Mouse (Mus musculus): Measurements from ENCODE around the gene Pmpca. TPM values are rescaled to one million over a fixed set of nuclear protein-coding genes. Genes with fewer than 3 reads are reported as not detected.
A peak's percentile ranks its signal among the peaks of the same experiment; 100 is the strongest.

Gene Pmpca
- polyA plus RNA-seq, 1 experiment from 2014 or later = 108 TPM

- Histone ChIP-seq H3K27ac (no peak overlapping the region), H3K27me3 (no peaks in the 10 kb centered on the region), H3K36me3 (no peaks in the 10 kb centered on the region), H3K9ac (no peak overlapping the region), H3K4me2 (replicated peaks) (no peak overlapping the region), H3K9me3 (no peaks in the 10 kb centered on the region), H3K4me1 (peaks cover 7% of the 10 kb centered on the region; the same call in 1 of the 2 replicates), H3K4me3 (no peak overlapping the region)
- ATAC-seq (ENCODE audit: insufficient number of reproducible peaks, insufficient read depth, low FRiP score, low TSS enrichment) = no peak
- 73% methylated on average over 7 of the region's 7 CpGs for WGBS
Observed at GRCm38 (mm10) chr2:26356678-26357077, 32.5 kb upstream of the Pmpca start.

GRCm38 (mm10) chr2:26357484-26357883, 31.7 kb upstream of the Pmpca start:
- no peaks in the 10 kb centered on the region for H3K9me3 ChIP-seq
- ATAC-seq (ENCODE audit: insufficient number of reproducible peaks, insufficient read depth, low FRiP score, low TSS enrichment) = no peak
- 48% methylated on average over 15 of the region's 15 CpGs for WGBS
- no peak overlapping the region for H3K9ac ChIP-seq
- no peaks in the 10 kb centered on the region for H3K27me3 ChIP-seq
- H3K4me3 ChIP-seq = no peak overlapping the region
- H3K36me3 ChIP-seq = peaks cover 2% of the 10 kb centered on the region; the same call in 1 of the 2 replicates
- no peak overlapping the region for H3K4me2 ChIP-seq (replicated peaks)
- H3K4me1 ChIP-seq = peaks cover 5% of the 10 kb centered on the region; the same call in 1 of the 2 replicates
- no peak overlapping the region for H3K27ac ChIP-seq

- no peak for ATAC-seq (ENCODE audit: insufficient number of reproducible peaks, insufficient read depth, low FRiP score, low TSS enrichment)
- Histone ChIP-seq H3K4me3 (no peak overlapping the region), H3K4me1 (no peaks in the 10 kb centered on the region), H3K4me2 (replicated peaks) (no peak overlapping the region), H3K9ac (no peak overlapping the region), H3K9me3 (no peaks in the 10 kb centered on the region), H3K27ac (no peak overlapping the region), H3K27me3 (no peaks in the 10 kb centered on the region), H3K36me3 (peaks cover 14% of the 10 kb centered on the region)
- 89% methylated on average over 13 of the region's 13 CpGs for WGBS
Observed at GRCm38 (mm10) chr2:26358667-26359320, 30.3 kb upstream of the Pmpca start.

DNA sequence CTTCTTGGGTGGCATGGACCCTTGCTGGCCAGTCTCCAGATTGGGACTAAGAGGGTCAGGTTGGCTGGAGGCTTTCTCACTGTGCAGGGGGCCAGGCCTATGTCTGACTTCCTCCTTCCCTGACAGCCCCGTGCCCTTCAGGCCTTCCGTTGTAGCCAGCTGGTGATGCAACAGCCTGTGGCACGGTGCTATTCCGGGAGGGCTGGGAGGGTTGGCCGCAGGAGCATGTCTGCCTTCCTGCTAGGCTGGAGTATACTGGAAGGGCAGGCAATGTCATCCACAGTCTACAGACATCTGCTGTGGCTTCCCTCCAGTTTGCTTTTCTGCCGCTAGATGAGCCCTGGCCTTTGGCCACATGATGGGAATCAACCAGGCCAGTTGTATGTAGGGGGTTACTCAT, 29.2 kb upstream of the Pmpca start:
- Histone ChIP-seq H3K9ac (no peak overlapping the region), H3K4me3 (no peak overlapping the region), H3K4me1 (no peaks in the 10 kb centered on the region), H3K9me3 (no peaks in the 10 kb centered on the region), H3K27ac (no peak overlapping the region), H3K36me3 (peaks cover 24% of the 10 kb centered on the region), H3K4me2 (replicated peaks) (no peak overlapping the region), H3K27me3 (no peaks in the 10 kb centered on the region)
- WGBS = 90% methylated on average over 6 of the region's 6 CpGs
- no peak for ATAC-seq (ENCODE audit: insufficient number of reproducible peaks, insufficient read depth, low FRiP score, low TSS enrichment)

- Histone ChIP-seq H3K4me3 (no peak within 1 kb of the TSS), H3K9me3 (no peaks in the 10 kb centered on the region), H3K27me3 (no peaks in the 10 kb centered on the region), H3K4me2 (replicated peaks) (no peak within 1 kb of the TSS), H3K36me3 (peaks cover 32% of the 10 kb centered on the region), H3K27ac (no peak within 1 kb of the TSS), H3K4me1 (no peaks in the 10 kb centered on the region), H3K9ac (no peak within 1 kb of the TSS)
- ATAC-seq (ENCODE audit: insufficient number of reproducible peaks, insufficient read depth, low FRiP score, low TSS enrichment) = no peak
- 47% methylated on average over 3 of the region's 3 CpGs for WGBS
Observed at GRCm38 (mm10) chr2:26360772-26361171, 28.4 kb upstream of the Pmpca start, which contains the start of gene Card9. Card9 (minus strand) TSS chr2:26360918.

DNA sequence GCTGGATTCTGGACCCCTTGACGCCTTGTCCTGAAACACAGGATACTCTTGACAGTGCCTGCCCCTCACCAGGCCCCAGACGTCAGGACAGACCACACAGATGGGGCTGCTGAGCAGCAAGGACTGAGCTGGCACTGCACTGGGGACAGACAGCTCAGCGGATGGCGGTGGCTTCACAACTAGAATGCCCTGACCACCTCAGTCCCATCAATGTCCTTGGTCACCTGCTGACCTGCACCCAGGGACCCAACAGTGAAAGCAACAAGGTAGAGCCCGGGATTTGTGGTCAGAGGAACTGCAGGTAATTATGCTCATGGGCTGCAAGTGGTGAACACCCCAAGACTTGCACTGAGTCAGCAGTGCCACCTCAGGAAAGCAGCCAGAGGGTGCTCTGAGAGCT, 26.1 kb upstream of the Pmpca start:
- 74% methylated on average over 5 of the region's 5 CpGs for WGBS
- H3K9me3 ChIP-seq = no peaks in the 10 kb centered on the region

GRCm38 (mm10) chr2:26363481-26363880, 25.7 kb upstream of the Pmpca start:
- no peak overlapping the region for H3K4me3 ChIP-seq
- no peak overlapping the region for H3K4me2 ChIP-seq (replicated peaks)
- no peaks in the 10 kb centered on the region for H3K27me3 ChIP-seq
- no peak overlapping the region for H3K9ac ChIP-seq
- no peak overlapping the region for H3K27ac ChIP-seq
- ATAC-seq (ENCODE audit: insufficient number of reproducible peaks, insufficient read depth, low FRiP score, low TSS enrichment) = no peak
- WGBS = 80% methylated on average over 5 of the region's 5 CpGs
- H3K9me3 ChIP-seq = no peaks in the 10 kb centered on the region
- peaks cover 59% of the 10 kb centered on the region for H3K36me3 ChIP-seq
- no peaks in the 10 kb centered on the region for H3K4me1 ChIP-seq

More for the DNA sequence above, 26.1 kb upstream of the Pmpca start:
- Histone ChIP-seq H3K4me1 (no peaks in the 10 kb centered on the region), H3K4me2 (replicated peaks) (no peak overlapping the region), H3K27me3 (no peaks in the 10 kb centered on the region), H3K27ac (no peak overlapping the region), H3K9ac (no peak overlapping the region), H3K4me3 (no peak overlapping the region), H3K36me3 (peaks cover 54% of the 10 kb centered on the region)
- ATAC-seq (ENCODE audit: insufficient number of reproducible peaks, insufficient read depth, low FRiP score, low TSS enrichment) = no peak

DNA sequence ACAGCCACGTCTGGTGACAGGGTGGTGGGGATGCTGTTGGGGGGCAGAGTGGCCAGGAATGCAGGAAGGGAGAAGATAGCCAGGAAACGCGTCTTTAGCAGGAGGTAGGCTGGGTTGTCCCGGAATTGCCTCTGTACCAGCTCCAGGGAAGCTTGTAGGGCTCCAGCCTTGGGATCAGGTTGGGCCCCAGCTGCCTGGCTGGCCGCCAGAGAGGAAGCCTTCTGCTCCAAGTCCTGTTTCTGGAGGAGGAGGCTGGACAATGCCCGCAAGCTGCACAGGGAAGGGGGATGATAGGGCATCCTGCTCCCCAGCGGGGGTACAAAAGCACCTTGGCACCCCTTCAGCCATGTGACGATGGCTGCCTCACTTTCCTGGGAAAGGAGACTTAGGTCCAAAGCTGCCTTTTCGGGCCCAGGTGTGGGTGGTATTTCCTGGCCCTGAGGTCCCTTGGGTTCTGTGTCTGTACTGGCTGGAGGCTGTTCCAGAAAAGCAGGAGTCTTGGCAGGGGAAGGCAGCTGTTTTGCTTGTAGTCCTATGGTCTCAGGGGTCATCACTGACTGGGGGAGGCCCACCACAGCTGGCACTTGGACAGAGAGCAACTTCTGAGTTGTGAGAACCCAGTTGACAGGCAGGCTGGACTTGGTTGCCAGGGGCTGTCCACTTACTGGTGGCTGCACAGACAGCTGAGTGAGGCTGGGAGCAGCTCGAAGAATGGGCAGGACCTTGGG, 24.2 kb upstream of the Pmpca start:
- ATAC-seq (ENCODE audit: insufficient number of reproducible peaks, insufficient read depth, low FRiP score, low TSS enrichment) = no peak
- H3K36me3 ChIP-seq = peaks cover 73% of the 10 kb centered on the region
- no peak overlapping the region for H3K9ac ChIP-seq
- H3K4me3 ChIP-seq = no peak overlapping the region
- WGBS = 87% methylated on average over 10 of the region's 10 CpGs
- H3K9me3 ChIP-seq = no peaks in the 10 kb centered on the region
- 0 out of 2 replicates have a peak overlapping the region, but pooled peaks have one; percentile 6 for H3K27ac ChIP-seq
- H3K27me3 ChIP-seq = no peaks in the 10 kb centered on the region
- no peak overlapping the region for H3K4me2 ChIP-seq (replicated peaks)
- H3K4me1 ChIP-seq = no peaks in the 10 kb centered on the region

DNA sequence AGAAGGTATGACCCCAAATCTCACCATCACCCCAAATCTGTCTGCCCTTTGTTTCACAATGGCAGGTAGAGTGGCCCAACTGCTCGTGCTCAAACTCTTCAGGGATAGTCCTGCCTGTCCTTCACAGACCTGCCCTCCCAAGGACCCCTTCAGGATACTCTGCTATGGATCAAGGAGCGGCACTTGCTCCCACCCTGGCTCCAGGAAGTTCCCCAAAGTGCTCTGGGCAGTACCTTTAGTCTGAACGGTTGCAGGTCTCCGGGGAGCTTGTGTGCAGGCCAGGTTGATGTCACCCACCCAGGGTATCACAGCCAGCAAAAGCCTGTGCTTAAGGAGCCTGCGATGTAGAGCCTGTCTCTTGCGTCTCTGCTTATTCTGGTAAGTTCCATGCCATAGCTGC, 21.2 kb upstream of the Pmpca start:
- Histone ChIP-seq H3K4me1 (no peaks in the 10 kb centered on the region), H3K27me3 (no peaks in the 10 kb centered on the region), H3K9ac (no peak overlapping the region), H3K4me2 (replicated peaks) (no peak overlapping the region), H3K36me3 (peaks cover 94% of the 10 kb centered on the region), H3K4me3 (no peak overlapping the region), H3K27ac (no peak overlapping the region), H3K9me3 (no peaks in the 10 kb centered on the region)
- 89% methylated on average over 6 of the region's 6 CpGs for WGBS
- no peak for ATAC-seq (ENCODE audit: insufficient number of reproducible peaks, insufficient read depth, low FRiP score, low TSS enrichment)

GRCm38 (mm10) chr2:26368572-26368971, 20.6 kb upstream of the Pmpca start:
- ATAC-seq (ENCODE audit: insufficient number of reproducible peaks, insufficient read depth, low FRiP score, low TSS enrichment) = no peak; the same call in 1 of the 2 replicates

DNA sequence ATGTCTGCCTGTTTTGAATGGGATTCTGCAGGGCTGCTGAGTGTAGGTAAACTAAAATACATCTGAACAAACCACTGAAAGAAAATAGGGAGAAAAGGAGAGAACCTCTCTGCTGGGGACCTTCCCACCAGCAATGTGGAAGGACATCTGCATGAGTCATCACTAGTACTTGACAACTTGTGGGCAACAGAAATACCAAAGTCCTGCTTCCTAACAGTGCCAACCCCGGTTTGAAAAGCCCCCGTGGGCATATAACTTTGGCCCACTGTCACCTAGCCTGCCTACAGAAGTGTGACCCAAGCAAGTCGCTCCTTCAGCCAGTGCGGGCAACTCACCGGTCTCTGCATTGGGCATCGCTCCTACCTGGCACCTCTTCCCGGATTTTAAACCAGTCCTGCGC, 16.7 kb upstream of the Pmpca start:
- WGBS = 93% methylated on average over 8 of the region's 8 CpGs

More at GRCm38 (mm10) chr2:26368572-26368971, 20.6 kb upstream of the Pmpca start:
- no peaks in the 10 kb centered on the region for H3K9me3 ChIP-seq
- H3K27ac ChIP-seq = no peak overlapping the region
- no peak overlapping the region for H3K9ac ChIP-seq
- H3K4me2 ChIP-seq (replicated peaks) = no peak overlapping the region
- H3K4me1 ChIP-seq = no peaks in the 10 kb centered on the region
- H3K4me3 ChIP-seq = no peak overlapping the region
- peaks cover 94% of the 10 kb centered on the region for H3K36me3 ChIP-seq
- 95% methylated on average over 1 of the region's 1 CpGs for WGBS
- no peaks in the 10 kb centered on the region for H3K27me3 ChIP-seq

More for the DNA sequence above, 16.7 kb upstream of the Pmpca start:
- Histone ChIP-seq H3K9ac (no peak overlapping the region), H3K9me3 (no peaks in the 10 kb centered on the region), H3K36me3 (peaks cover 96% of the 10 kb centered on the region), H3K27me3 (no peaks in the 10 kb centered on the region), H3K4me1 (no peaks in the 10 kb centered on the region), H3K4me3 (no peak overlapping the region), H3K27ac (no peak overlapping the region), H3K4me2 (replicated peaks) (no peak overlapping the region)
- no peak for ATAC-seq (ENCODE audit: insufficient number of reproducible peaks, insufficient read depth, low FRiP score, low TSS enrichment)
